Mouse (Mus musculus): ENCODE measurements around the gene Urm1.
"Not testable (repeated sequence)": the region's sequence is repeated elsewhere in the genome, so short reads cannot be mapped to it uniquely, and the experiment has no call there.

Gene Urm1

DNA sequence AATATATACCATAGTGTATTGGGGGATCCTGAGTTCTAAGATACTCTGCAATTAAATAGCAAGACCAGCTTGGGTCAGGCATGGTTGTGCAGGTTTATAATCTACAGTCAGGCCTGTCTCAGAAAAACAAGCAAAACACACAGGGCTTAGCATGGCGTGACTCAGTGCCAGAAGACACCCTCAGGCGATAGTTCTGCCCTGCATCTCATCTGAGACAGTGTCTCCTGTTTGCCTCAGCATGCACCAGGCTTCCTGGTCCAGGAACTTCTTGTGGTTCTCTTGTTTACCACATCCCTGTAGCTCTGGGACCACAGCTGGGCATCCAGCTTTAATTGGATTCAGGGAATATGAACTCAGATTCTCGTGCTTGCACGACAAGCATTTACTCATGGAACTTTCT lies 45.2 kb downstream of the Urm1 start:
- no peak for DNase-seq (ENCODE audit: low spot score in 2 of 2)

DNA sequence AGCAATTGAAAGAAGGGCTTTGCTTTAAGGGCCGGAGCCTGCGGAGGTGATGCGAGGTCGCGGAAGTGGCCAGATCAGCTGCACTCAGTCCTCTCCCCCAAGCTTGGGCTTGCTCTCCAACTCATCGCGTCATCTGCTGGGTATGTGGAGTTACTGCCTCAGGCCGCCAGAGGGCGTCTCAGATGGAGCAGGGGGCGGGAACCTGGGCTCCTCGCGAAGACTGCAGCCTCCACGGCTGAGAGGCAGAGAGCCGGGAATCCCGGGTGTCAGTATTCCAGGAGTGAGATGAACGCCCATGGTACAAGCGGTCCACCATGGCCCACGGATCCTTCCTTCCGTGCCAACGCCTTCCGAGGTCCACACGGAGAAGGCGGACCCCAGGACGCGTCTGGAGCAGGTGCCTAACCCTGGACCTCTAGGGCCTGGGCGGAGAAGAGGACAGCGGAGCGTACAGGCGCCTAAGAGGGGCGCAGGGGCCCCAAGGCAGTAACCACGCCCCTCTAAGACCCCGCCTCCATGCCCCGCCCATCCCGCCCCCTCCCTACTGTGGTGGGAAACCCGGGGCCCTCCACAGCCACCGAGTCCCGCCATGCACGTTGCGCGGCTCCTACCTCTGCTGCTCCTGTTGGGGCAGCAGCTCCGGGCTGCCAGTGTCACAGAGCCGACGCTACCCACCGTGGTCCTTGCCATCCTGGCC lies 49.2 kb downstream of the Urm1 start, which contains the start of gene Cercam:
Gene Cercam, plus strand, starts transcription at position 216 of the 697 bp plus-strand sequence.
- peak; percentile 85 for DNase-seq (ENCODE audit: low spot score in 2 of 2)

DNA sequence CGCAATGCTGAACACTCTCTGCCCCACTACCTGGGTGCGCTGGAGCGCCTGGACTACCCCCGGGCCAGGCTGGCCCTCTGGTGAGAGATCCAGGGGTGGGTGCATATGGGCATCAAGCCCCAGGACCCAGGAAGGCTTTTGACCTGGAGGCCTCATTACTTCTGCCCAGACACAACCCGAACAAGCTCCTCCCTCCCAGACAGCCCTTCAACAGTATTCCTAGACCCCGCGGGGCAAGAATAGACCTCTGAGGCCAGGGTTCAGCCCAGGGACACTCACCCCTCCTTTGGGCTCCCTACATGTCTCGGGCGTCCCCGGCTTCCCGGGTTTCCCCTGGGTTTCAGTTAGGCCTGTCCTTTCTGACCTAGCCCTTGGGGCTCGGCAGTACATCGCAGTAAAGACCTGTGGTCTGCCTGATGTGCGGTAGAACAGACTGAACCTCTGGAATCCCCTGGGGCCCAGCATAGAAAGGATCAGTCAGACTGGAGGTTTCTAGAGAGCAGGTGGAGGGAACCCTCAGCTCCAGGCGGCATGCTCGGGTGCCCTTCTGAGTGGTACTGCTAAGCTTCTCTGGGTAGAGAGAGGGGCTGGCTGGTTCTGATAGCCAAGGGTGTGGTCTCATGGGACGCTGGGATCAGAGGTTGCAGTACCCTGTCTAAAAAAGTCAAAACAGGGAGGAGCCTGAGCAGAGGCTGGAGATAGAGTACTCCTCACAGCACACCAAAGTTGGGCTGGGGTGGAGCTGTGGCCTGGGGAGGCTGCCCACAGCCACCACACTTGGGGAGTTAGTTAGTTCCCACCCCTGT lies 50.0 kb downstream of the Urm1 start:
- peak; percentile 51 to 68 for DNase-seq (ENCODE audit: low spot score in 2 of 2)

DNA sequence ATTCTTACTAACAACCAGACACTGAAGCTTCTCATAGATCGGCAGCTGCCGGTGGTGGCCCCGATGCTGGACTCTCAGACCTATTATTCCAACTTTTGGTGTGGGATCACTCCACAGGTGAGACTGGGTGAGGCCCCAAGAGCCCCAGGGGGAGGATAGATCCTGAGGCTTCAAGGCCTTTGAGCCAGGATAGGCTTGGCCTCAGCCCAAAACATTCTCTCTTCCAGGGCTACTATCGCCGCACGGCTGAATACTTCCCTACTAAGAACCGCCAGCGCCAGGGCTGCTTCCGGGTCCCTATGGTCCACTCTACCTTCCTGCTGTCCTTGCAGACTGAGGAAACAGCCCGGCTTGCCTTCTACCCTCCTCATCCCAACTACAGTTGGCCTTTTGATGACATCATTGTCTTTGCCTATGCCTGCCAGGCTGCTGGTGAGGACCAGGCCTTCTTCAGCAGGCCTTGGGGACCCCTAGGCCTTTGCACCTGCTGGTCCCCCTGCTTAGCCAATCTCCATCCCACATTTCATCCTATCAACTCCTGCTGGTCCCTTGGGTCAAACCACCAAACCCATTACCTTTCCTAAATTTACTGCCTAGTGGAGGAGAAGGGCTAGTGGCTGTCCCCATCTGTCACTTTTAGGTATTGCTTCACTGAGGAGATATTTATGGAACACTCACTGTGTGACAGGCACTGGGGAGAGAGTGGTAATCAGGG lies 52.9 kb downstream of the Urm1 start:
- DNase-seq (ENCODE audit: low spot score in 2 of 2) = no peak

DNA sequence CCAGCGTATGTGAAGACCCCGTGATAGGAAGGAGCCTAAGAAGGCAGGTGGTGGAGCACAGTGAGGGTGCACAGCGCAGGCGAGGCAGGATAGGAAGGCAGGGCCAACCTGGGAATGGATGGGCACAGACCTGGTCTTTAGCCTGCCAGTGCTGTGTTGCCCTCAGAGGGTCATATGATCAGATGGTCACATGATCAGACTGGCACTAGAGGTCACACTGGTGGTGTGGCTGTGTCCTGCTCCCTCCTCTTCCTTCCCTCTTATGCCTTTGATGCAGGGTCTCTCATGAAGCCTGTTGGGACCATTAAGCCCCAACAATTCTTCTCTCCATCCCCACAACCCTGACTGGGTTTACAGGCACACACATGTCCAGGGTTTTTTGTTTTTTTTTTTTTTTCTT lies 53.9 kb downstream of the Urm1 start:
- no peak for DNase-seq (ENCODE audit: low spot score in 2 of 2)

DNA sequence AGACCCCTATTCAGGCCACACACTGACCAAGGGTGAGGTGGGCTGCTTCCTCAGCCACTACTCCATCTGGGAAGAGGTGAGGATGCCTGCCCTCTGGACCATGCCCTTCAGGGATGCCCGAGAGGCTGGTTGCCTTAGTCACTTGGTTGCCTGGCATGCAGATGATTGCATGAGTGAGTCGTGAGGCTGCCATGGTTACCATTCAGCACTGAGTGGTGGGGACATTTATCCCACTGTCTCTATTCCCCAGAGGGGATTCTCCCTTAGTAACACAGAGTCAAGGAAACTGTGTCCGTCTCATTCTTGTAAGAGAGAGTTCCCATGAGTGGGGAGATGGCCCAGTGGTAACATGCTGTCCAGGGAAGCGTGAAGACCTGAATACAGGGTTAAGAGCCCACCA lies 58.2 kb downstream of the Urm1 start:
- DNase-seq (ENCODE audit: low spot score in 2 of 2) = no peak

DNA sequence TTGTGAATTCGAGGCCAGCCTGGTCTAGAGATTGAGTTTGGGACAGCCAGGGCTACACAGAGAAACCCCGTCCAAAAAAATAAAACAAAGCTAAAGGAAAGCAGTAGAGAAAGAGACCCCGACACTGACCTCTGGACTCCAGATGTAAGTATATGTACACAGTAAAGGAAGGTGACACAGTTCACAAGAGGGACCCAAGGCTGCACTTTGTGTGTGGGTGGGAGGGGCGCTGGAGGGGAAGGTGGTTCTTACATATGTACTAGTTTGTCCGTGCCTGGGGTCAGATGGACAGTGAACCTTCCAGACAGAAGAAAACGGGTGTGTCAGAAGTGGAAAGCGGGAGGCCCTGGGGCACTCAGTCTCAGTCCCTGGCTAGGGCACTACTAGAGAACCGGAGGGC lies 59.3 kb downstream of the Urm1 start:
- DNase-seq (ENCODE audit: low spot score in 2 of 2) = no peak

DNA sequence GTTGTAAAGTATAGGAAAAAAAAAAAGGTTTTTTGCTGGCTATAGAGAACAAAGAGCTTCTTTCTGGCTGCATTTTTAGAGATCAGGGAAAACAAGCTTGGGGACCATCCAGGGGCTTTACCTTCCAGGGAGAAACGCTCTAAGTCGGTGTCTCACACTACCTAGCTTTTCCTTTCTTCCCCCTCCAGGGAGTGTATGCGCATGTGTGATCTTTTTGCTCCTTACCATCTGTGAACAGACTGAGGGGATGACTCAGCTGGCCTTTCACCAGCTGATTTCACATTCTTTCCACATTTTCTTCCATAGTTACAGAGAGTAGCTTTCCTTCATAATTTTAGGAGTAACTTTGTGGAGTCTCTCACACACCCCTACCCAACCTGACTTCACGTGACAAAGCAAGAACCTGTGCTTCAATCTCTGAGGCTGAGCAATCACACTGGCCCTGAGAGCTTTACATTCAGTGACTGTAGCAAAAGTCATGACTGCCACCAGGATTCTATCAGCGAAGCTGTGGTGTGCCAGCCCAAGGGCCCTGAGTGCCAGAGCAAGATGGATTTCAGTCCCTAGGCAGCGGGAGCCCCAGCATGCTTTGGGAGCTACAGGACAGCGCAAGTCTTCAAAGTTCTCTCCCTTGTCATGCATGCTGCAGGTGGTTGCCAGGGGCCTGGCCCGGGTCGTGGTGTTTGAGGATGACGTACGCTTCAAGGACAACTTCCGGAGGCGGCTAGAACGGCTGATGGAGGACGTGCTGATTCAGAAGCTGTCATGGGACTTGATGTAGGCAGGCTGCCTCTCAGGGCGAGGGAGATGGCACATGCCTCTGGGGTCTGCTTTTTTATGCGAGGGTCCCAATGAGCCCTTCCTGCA lies 60.3 kb downstream of the Urm1 start:
- DNase-seq (ENCODE audit: low spot score in 2 of 2) = no peak

DNA sequence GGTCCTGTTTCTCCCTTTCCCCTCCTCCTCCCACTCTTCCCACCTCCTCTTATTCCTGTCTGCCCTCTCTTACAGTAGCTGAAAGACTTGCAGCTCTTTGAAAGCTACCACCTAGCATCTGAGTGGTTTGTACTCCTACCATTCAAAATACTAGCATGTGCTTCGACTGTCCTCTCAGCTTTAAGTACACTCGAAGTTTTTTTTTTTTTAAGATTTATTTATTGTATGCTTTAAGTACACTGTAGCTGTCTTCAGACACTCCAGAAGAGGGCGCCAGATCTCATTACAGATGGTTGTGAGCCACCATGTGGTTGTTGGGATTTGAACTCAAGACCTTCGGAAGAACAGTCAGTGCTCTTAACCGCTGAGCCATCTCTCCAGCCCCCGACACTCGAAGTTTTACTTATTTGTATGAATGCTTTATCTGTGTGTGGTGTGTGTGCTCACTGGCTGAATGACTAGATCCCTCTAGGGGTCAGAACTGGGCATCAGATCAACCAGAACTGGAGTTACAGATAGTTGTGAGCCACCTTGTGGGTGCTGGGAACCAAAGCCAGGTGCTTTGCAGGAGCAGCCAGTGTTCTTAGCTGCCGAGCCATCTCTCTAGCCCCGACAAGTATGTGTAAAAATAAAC lies 66.9 kb downstream of the Urm1 start:
- DNase-seq (ENCODE audit: low spot score in 2 of 2) = not testable (repeated sequence)

DNA sequence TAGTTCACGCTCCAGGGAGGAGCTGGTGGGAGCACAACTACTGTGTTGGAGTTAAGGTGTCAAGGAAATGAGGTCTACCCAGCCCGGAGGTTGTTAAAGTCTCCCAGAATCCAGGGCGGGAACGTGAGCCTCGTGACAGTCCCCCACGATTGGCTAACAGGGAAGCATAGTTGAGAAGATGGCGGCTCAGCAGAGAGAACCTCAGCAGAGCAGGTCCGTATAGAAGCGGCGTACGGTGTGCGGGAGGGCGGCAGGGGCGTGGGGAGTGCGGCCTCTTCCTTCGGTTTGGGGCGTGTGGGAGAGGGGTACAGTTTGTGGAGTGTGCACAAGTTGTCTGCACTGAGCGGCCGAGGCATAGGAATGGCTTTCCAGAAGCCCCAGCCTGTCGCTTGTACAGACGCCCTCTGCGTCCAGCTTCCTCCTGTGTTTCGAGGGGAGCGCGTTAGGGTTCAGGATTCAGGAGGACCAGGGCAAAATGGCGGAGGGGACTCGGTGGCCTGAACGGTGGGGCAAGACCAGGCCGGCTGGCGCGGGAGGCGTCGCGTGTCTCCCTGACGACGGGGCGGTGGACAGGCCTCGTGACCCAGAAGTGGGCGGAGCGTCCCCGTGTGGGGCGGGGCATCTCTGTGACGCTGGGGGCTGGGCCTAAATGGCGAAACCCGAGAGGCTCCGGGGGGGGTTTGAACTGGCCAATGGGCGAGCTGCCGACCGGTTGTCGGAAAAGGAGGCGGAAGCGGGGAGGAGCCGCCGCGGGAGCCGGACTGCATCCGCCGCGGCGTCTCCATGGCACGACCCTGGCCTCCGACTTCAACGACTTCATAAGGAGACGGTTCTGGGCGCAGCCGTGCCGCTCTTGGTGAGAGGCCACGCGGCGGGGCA lies 69.4 kb downstream of the Urm1 start, which contains the start of gene Odf2:
Gene Odf2, plus strand, starts transcription at position 156 of the 879 bp plus-strand sequence.
- peak; percentile 100 for DNase-seq (ENCODE audit: low spot score in 2 of 2)

DNA sequence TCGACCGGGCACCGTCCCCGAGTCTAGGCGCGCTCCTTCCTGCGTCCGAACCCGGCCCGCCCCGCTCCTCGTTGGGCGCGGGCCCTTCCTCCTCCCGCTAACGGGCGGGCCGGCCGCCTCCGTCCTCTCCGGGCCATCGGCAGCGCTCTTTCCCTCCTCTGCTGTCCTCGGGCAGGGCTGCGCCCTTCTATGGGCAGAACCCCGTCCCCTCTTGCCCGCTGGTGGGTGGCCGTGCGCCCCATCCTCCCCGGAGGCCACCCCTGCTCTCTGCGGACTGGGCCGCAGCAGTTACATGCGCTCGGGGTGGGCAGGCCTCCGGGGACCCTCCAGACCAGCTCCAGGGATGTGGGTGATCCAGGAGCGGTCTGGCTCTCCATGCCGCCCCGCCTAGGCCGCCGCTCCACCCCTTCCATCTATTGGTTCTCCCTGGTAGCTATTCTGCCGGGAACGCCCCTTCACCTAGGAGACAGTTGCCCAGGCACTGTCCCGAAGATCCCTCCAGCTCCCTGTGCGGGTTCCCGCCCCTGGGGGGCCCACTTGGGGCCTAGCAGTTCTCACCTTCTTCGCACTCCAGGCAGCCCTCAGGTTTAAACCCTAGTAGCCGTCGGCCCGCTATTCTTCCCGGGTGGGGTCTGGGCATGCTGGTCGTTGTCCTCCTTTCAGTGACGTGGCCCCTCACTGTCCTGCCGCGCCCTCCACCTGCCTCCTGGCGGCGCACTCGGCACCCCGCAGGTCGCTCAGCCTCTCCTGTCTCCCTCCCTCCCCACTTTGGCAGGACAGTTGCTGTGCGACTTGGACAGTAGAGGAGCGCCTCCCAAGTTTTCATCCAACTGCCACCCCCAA lies 70.3 kb downstream of the Urm1 start:
- DNase-seq (ENCODE audit: low spot score in 2 of 2) = peak; percentile 45 to 54

DNA sequence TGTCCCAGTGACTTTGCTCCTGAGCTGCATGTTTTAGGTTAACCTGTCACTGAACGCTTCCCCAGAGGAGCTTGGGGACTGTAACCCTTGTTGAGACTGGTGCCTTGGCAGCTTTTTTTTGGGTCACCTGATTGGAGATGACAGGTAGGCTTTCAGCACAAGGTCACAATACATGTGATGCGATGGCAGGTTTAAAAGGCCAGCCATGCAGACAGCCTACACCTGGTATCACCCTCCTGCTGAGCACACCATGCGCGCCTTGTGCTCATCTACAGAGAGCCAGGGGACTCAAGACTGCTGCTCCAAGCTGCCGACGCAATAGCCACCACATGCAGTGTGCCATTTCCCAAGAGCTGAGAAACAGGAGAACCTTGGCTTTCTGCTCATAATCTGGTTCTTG lies 71.9 kb downstream of the Urm1 start:
- DNase-seq (ENCODE audit: low spot score in 2 of 2) = no peak
